Comparison of ENCODE assay signal across 10 mouse cellular contexts in the genomic region with DNA sequence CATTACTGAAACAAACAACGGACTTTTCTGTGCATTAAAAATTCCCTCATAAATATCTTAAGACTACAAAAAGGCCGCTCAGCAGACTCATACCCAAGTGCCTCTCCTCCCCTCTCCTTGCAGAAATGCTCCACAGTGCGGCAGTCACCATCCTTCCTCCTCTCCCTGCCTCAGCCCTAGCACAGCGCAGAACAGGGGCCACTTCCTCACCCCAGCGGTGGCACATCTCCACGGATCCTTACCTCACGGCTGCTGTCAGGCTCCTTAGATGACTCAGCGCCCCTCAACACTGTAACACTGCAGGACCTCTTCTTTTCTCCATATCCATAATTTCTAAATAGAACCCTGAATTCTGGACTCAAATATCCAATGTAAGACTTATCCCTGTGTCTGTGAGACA. TPM values are rescaled to one million over a fixed set of nuclear protein-coding genes. Genes with fewer than 3 reads are reported as not detected.
DNase-seq lines count a peak whose midpoint lies in the region; ATAC-seq and TF ChIP-seq lines count a peak whose summit lies in the region.
"Had no signal": no experiment of that assay in that cellular context is flagged by ENCODE, and none has a peak within 500 bp of the region (broad histone marks: within the 10 kb centered on the region; RNA-seq: fewer than 3 reads in every experiment).

No protein-coding gene starts in this region.

- TF ChIP-seq CTCF in small intestine, adult 2 months (IDR thresholded peaks at IDR 0.05; ENCODE audit: extremely low read depth, insufficient read length, insufficient replicate concordance, low read depth, low read length) = 0 out of 2 replicates have a peak, but pooled peaks have one; percentile 6

- H3K27ac ChIP-seq in limb, embryonic 11.5 days (replicated peaks; ENCODE audit: low read depth, low read length) = peak overlapping the region; percentile 10; the same call in 1 of the 2 replicates
- H3K27ac ChIP-seq in limb, embryonic 10.5 days = no peak overlapping the region
- no peak overlapping the region for H3K27ac ChIP-seq in small intestine, adult 2 months (ENCODE audit: insufficient read depth, low read depth, low read length)
- H3K27ac ChIP-seq: stomach, embryonic 15.5 days had no signal

- no peaks in the 10 kb centered on the region for H3K9me3 ChIP-seq in limb, embryonic 11.5 days (ENCODE audit: control insufficient read depth, low read length)
- H3K9me3 ChIP-seq in limb, embryonic 10.5 days (replicated peaks) = no peaks in the 10 kb centered on the region
- H3K9me3 ChIP-seq: stomach, embryonic 15.5 days had no signal

- WGBS in limb, embryonic 11.5 days = 77% methylated on average over 8 of the region's 8 CpGs
- WGBS in limb, embryonic 10.5 days = 74% methylated on average over 8 of the region's 8 CpGs
- 56% methylated on average over 8 of the region's 8 CpGs for WGBS in small intestine, adult 2 months

- peaks cover 10% of the 10 kb centered on the region; the same call in 1 of the 2 replicates for H3K4me1 ChIP-seq in limb, embryonic 11.5 days (ENCODE audit: control insufficient read depth, insufficient read depth, low read length)
- H3K4me1 ChIP-seq in limb, embryonic 10.5 days = peaks cover 41% of the 10 kb centered on the region
- peaks cover 17% of the 10 kb centered on the region for H3K4me1 ChIP-seq in small intestine, adult 2 months (ENCODE audit: control insufficient read depth, insufficient read depth, insufficient read length, low read length)

- no peak for DNase-seq in limb, embryonic 11.5 days (ENCODE audit: low spot score)
- no peak for DNase-seq in limb, embryonic 10.5 days (ENCODE audit: low spot score)
- peak; percentile 51 for DNase-seq in MEL-GATA-1-ER (ENCODE audit: extremely low read depth, low read depth)
- DNase-seq in liver = peak; percentile 48
- DNase-seq in Muller cell, postnatal 12 days (ENCODE audit: inconsistent ontology term) = no peak
- no peak for DNase-seq in retina, postnatal 1 day
- no peak for DNase-seq in kidney, adult 8-10 months
- DNase-seq: kidney, postnatal 14 days had no signal

- no peak overlapping the region for H3K9ac ChIP-seq in limb, embryonic 11.5 days (ENCODE audit: low read length)
- H3K9ac ChIP-seq: stomach, embryonic 15.5 days had no signal

- no peak overlapping the region for H3K4me3 ChIP-seq in limb, embryonic 11.5 days (ENCODE audit: low read depth, low read length)
- H3K4me3 ChIP-seq in limb, embryonic 10.5 days = no peak overlapping the region
- H3K4me3 ChIP-seq in small intestine, adult 2 months (ENCODE audit: low read depth, low read length) = no peak overlapping the region
- H3K4me3 ChIP-seq: stomach, embryonic 15.5 days had no signal

- TF ChIP-seq POLR2A in small intestine, adult 2 months (IDR thresholded peaks at IDR 0.05; ENCODE audit: low read depth, low read length) = no peak

- no peaks in the 10 kb centered on the region for H3K27me3 ChIP-seq in limb, embryonic 11.5 days (ENCODE audit: control insufficient read depth, insufficient read depth, low read length)
- H3K27me3 ChIP-seq in limb, embryonic 10.5 days (ENCODE audit: low read depth, poor library complexity, severe bottlenecking) = no peaks in the 10 kb centered on the region
- no peaks in the 10 kb centered on the region for H3K27me3 ChIP-seq in small intestine, adult 2 months (ENCODE audit: control insufficient read depth, insufficient read depth, low read length)
- H3K27me3 ChIP-seq: stomach, embryonic 15.5 days had no signal

- H3K4me2 ChIP-seq in limb, embryonic 11.5 days (ENCODE audit: low read depth, severe bottlenecking) = no peak overlapping the region
- H3K4me2 ChIP-seq: stomach, embryonic 15.5 days had no signal

- H3K36me3 ChIP-seq in limb, embryonic 11.5 days (ENCODE audit: control insufficient read depth, insufficient read depth, low read length) = no peaks in the 10 kb centered on the region
- peaks cover 31% of the 10 kb centered on the region for H3K36me3 ChIP-seq in limb, embryonic 10.5 days
- H3K36me3 ChIP-seq in small intestine, adult 2 months (ENCODE audit: control insufficient read depth, insufficient read depth, low read length) = no peaks in the 10 kb centered on the region; the same call in none of the 2 replicates
- H3K36me3 ChIP-seq: stomach, embryonic 15.5 days had no signal

- ATAC-seq in limb, embryonic 11.5 days (ENCODE audit: insufficient number of reproducible peaks, low FRiP score, low TSS enrichment, low read depth) = no peak

RNA-seq across cellular contexts. Expression of a gene that starts 13.6 kb away (rescaled TPM):
- polyA plus RNA-seq in limb, embryonic 11.5 days (2014; fragmentation: Nextera tagmentation; extraction: Ambion mirVana) = 52.5 and 60.0 TPM in 2 replicates
- polyA plus RNA-seq in limb, embryonic 10.5 days (2016; fragmentation: Nextera tagmentation; extraction: Ambion mirVana) = 75.5 and 79.3 TPM in 2 replicates
- 5.2 and 10.7 TPM in 2 replicates for polyA plus RNA-seq in small intestine, adult 2 months (2012; rRNA removed)

Comparison
In these comparisons a context has a peak if more than half of its experiments do, and no peak if none do; other contexts are left out.
1. DNase-seq: peak in MEL-GATA-1-ER (single experiment) and liver (single experiment); none in limb, embryonic 11.5 days (single experiment), limb, embryonic 10.5 days (single experiment), Muller cell, postnatal 12 days (single experiment), retina, postnatal 1 day (single experiment) and kidney, adult 8-10 months (0 of 2).